Mouse (Mus musculus): ENCODE data around the gene Glrx2.

- no peak for TF ChIP-seq CTCF (IDR thresholded peaks at IDR 0.05; ENCODE audit: low read depth)
- TF ChIP-seq EP300 (IDR thresholded peaks at IDR 0.05; ENCODE audit: low read depth), result no peak
Observed at GRCm38 (mm10) chr1:143773082-143773481, 56.9 kb downstream of the Glrx2 start.
